Mouse (Mus musculus) layer of hippocampus, adult 2 months (tissue): ENCODE measurements around the gene Zfp867. TPM values are rescaled to one million over a fixed set of nuclear protein-coding genes. Genes with fewer than 3 reads are reported as not detected.
A peak's percentile ranks its signal among the peaks of the same experiment; 100 is the strongest.

Experiments used
- DNase-seq, 2 experiments: peaks; one replicate each; pipeline ENCODE4 v3.0.0; 2022; ENCODE audit warnings: low spot score in 2 of 2
- H3K27ac ChIP-seq: fragments of 200-600 bp; 2 replicates; pipeline ENCODE4 v1.8.1; 2022
- H3K4me3 ChIP-seq: fragments of 200-600 bp; 2 replicates; pipeline ENCODE4 v1.8.1; 2022; ENCODE audit warnings: mild to moderate bottlenecking
- CTCF ChIP-seq: fragments of 200-600 bp; conservative IDR thresholded peaks from 2 replicates; pipeline ENCODE4 v1.8.1; 2022; ENCODE audit warnings: antibody characterized with exemption, mild to moderate bottlenecking, moderate library complexity
- long read RNA-seq, 2 experiments: library from polyadenylated mRNA; stranded (forward); transcript quantifications; one replicate each; pipeline ENCODE4 v2.0.0; 2021; ENCODE audit warnings: borderline mapping rate in 2 of 2
- total RNA-seq, 2 experiments: library from RNA; stranded (reverse); gene quantifications; 2 replicates each; pipeline ENCODE4 v1.2.3; 2021

Zfp867 gene
- total RNA-seq = 1 to 10 TPM; 4.9 to 5.1 TPM
- long read RNA-seq, experiment 1, partial matches to known transcripts = 0 of 4 reads
- long read RNA-seq, experiment 1, other reads (novel, unspliced or antisense) = 3 of 4 reads
- long read RNA-seq, experiment 2, partial matches to known transcripts = 1 of 7 reads
- long read RNA-seq, experiment 2, other reads (novel, unspliced or antisense) = 3 of 7 reads

GRCm38 (mm10) chr11:59472326-59472677, at the start of gene Zfp867:
Zfp867 (minus strand) TSS chr11:59472474.
- DNase-seq = peak; percentile 87 to 88
- H3K27ac ChIP-seq = peak within 1 kb of the TSS; percentile 83
- no peak for TF ChIP-seq CTCF
- H3K4me3 ChIP-seq = peak within 1 kb of the TSS; percentile 87

- Histone ChIP-seq H3K4me3 (no peak overlapping the region), H3K27ac (no peak overlapping the region)
- no peak for DNase-seq
- no peak for TF ChIP-seq CTCF
Measured at GRCm38 (mm10) chr11:59519741-59520495, 47.6 kb upstream of the Zfp867 start.

GRCm38 (mm10) chr11:59518226-59518625, 46.0 kb upstream of the Zfp867 start:
- Histone ChIP-seq H3K27ac (no peak overlapping the region), H3K4me3 (no peak overlapping the region)
- TF ChIP-seq CTCF = no peak
- DNase-seq = no peak

GRCm38 (mm10) chr11:59517441-59517840, 45.2 kb upstream of the Zfp867 start:
- no peak for DNase-seq
- Histone ChIP-seq H3K4me3 (no peak overlapping the region), H3K27ac (no peak overlapping the region)
- no peak for TF ChIP-seq CTCF

- no peak for TF ChIP-seq CTCF
- Histone ChIP-seq H3K4me3 (no peak overlapping the region), H3K27ac (no peak overlapping the region)
- no peak for DNase-seq
Measured at GRCm38 (mm10) chr11:59514789-59515188, 42.5 kb upstream of the Zfp867 start.

- no peak for DNase-seq
- H3K4me3 ChIP-seq = no peak overlapping the region
- no peak for TF ChIP-seq CTCF
- no peak overlapping the region for H3K27ac ChIP-seq
Measured at GRCm38 (mm10) chr11:59514381-59514780, 42.1 kb upstream of the Zfp867 start.

- Histone ChIP-seq H3K4me3 (no peak overlapping the region), H3K27ac (no peak overlapping the region)
- no peak for DNase-seq
- TF ChIP-seq CTCF = peak; percentile 66
Measured at GRCm38 (mm10) chr11:59513556-59513955, 41.3 kb upstream of the Zfp867 start.

GRCm38 (mm10) chr11:59512733-59513132, 40.5 kb upstream of the Zfp867 start:
- no peak overlapping the region for H3K4me3 ChIP-seq
- no peak for DNase-seq
- no peak for TF ChIP-seq CTCF

GRCm38 (mm10) chr11:59511558-59511957, 39.3 kb upstream of the Zfp867 start:
- Histone ChIP-seq H3K27ac (no peak overlapping the region), H3K4me3 (no peak overlapping the region)
- no peak for TF ChIP-seq CTCF
- no peak for DNase-seq

More at GRCm38 (mm10) chr11:59512733-59513132, 40.5 kb upstream of the Zfp867 start:
- H3K27ac ChIP-seq = no peak overlapping the region

GRCm38 (mm10) chr11:59506713-59507074, 34.4 kb upstream of the Zfp867 start:
- H3K27ac ChIP-seq = peak overlapping the region; percentile 92
- peak overlapping the region; percentile 89 for H3K4me3 ChIP-seq
- no peak for TF ChIP-seq CTCF

GRCm38 (mm10) chr11:59505839-59506712, 33.8 kb upstream of the Zfp867 start:
- Histone ChIP-seq H3K4me3 (peak overlapping the region; percentile 89), H3K27ac (peak overlapping the region; percentile 92)
- peak; percentile 65 to 74 for DNase-seq
- TF ChIP-seq CTCF = no peak

More at GRCm38 (mm10) chr11:59506713-59507074, 34.4 kb upstream of the Zfp867 start:
- no peak for DNase-seq

- no peak for TF ChIP-seq CTCF
- Histone ChIP-seq H3K27ac (peak overlapping the region; percentile 92), H3K4me3 (peak overlapping the region; percentile 89)
- DNase-seq = peak; percentile 56 to 63
Measured at GRCm38 (mm10) chr11:59505351-59505838, 33.1 kb upstream of the Zfp867 start.
